Mouse (Mus musculus): Measurements from ENCODE around the gene Gli1. TPM values are rescaled to one million over a fixed set of nuclear protein-coding genes. Genes with fewer than 3 reads are reported as not detected.

Gene Gli1
- polyA plus RNA-seq, 1 experiment from 2014 or later: 8.2 TPM

DNA sequence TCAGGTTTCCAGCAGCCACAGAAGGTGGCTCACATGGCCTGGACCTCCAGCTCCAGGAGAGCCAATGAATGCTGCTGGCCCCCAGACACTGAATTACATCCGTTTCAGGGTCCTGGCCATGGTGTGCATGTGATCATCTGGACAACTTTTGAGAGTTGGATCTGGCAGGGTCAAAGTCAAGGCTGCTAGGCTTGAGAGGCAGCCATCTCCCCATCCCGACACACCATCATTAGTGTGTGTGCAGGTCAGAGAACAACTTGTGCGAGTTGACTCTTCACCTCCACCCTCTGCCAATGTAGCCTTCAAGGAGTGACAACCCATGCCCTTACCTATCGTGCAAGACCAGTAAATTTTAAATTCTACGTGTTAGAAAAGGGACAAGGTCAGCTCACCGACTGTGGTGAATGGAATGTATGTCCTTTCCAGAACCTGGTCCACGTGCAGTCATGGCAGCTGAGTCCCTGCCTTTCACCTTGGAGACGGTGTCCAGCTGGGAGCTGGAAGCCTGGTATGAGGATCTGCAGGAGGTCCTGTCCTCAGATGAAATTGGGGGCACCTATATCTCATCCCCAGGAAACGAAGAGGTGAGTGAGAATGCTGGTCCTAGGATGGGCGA is 46.8 kb downstream of the Gli1 start:
- no peak overlapping the region for H3K27ac ChIP-seq
- ATAC-seq (replicated peaks; ENCODE audit: low FRiP score): no peak
- peaks cover 74% of the 10 kb centered on the region for H3K36me3 ChIP-seq
- WGBS: 90% methylated on average over 10 of the region's 10 CpGs
- H3K9ac ChIP-seq: no peak overlapping the region
- no peak overlapping the region for H3K4me2 ChIP-seq
- no peaks in the 10 kb centered on the region for H3K9me3 ChIP-seq (replicated peaks)
- H3K27me3 ChIP-seq: no peaks in the 10 kb centered on the region
- no peak overlapping the region for H3K4me3 ChIP-seq (replicated peaks)
- H3K4me1 ChIP-seq: peaks cover 25% of the 10 kb centered on the region

DNA sequence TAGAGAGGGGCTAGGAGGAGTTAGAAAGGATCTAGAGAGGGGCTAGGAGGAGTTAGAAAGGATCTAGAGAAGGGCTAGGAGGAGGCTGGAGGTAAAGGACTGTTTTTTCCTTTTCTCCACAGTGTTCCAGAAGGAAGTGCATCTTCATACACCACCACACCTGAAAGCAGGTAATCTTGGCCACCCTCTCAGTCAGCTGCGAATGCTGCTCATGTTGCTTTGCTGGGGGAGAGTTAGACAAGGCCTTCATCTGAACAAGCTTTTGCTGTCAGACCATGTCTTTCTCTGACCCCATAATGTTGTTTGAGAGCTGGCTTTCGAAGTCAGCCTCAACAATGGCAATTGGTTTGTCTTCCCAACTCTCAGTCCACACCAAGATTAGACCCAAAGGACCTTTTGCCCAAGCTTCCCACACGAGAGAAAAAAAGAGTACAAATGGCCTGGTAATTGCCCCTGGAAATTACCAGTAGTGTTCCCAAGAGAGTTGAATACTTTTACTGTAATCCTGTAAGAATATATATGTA is 48.1 kb downstream of the Gli1 start:
- H3K4me1 ChIP-seq: peaks cover 35% of the 10 kb centered on the region
- no peak overlapping the region for H3K4me2 ChIP-seq
- no peak overlapping the region for H3K4me3 ChIP-seq (replicated peaks)
- no peak overlapping the region for H3K27ac ChIP-seq
- 81% methylated on average over 3 of the region's 3 CpGs for WGBS
- no peak for ATAC-seq (replicated peaks; ENCODE audit: low FRiP score)
- peaks cover 60% of the 10 kb centered on the region for H3K36me3 ChIP-seq
- H3K27me3 ChIP-seq: no peaks in the 10 kb centered on the region
- no peak overlapping the region for H3K9ac ChIP-seq
- H3K9me3 ChIP-seq (replicated peaks): no peaks in the 10 kb centered on the region

DNA sequence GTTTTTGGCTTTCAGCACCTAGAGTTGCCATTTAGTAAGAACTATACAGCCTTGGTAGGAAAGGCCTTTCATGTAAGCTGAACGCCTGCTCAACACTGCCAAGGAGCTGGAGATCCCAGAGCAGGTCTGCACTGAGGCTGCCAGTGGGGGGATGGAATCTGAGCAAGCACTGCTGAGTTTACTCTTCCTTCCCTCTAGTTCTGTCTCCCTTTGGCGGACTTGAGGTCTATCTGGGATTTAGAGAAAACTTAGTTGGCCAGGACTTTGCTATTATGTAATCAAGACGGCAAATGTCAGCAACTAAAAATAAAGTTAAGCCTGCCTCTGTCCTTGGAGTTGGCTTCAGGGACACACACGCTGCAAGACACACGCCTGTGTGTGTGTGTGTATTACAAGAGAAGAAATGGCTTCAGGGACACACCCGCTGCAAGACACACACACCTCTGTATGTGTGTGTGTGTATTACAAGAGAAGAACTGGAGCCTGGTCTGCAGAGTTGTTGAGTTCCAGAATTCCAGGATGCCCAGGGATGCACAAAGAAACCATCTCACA is 48.7 kb downstream of the Gli1 start:
- H3K4me2 ChIP-seq: peak overlapping the region; percentile 29; the same call in 1 of the 2 replicates
- H3K9me3 ChIP-seq (replicated peaks): no peaks in the 10 kb centered on the region
- no peak overlapping the region for H3K4me3 ChIP-seq (replicated peaks)
- 88% methylated on average over 6 of the region's 6 CpGs for WGBS
- no peaks in the 10 kb centered on the region for H3K27me3 ChIP-seq
- H3K9ac ChIP-seq: no peak overlapping the region
- peaks cover 57% of the 10 kb centered on the region for H3K36me3 ChIP-seq
- ATAC-seq (replicated peaks; ENCODE audit: low FRiP score): no peak
- H3K27ac ChIP-seq: no peak overlapping the region; the same call in 1 of the 2 replicates
- peaks cover 35% of the 10 kb centered on the region for H3K4me1 ChIP-seq

DNA sequence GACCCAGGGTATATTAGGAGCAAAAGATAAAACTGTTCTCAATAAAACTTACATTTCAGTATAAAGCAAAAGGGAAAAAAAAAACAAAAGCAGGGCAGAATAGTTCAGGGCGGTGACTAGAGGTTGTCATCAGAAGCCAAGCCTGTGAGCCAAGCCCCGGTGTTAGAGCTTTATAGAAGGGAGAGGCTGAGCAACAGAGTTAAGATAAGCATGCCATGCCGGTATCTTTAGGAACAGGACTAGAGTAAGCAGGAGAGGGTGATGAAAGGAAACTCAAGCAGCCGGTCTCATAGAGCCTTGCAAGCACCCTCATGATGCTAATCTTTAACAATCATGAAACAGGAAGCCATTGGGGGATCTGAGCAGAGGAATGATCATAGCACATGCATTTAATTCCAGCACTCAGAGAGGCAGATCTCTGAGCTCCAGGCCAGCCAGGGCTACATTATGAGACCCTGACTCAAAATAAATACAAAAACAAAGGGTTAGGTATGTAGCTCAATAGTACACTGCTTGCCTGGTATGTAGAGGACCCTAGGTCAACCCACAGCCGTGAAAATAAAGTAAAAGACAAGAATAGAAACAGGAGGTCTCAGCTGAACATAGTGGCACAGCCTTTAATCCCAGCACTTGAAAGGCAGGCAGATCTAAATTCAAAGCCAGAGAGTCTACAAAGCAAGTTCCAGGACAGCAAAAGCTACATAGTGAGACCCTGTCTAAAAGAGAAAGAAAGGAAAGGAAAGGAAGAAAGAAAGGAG is 49.7 kb downstream of the Gli1 start:
- H3K4me2 ChIP-seq: peak overlapping the region; percentile 86
- no peaks in the 10 kb centered on the region for H3K27me3 ChIP-seq
- H3K4me3 ChIP-seq (replicated peaks): peak overlapping the region; percentile 71
- H3K4me1 ChIP-seq: peaks cover 45% of the 10 kb centered on the region
- no peak overlapping the region; the same call in 1 of the 2 replicates for H3K27ac ChIP-seq
- no peak for ATAC-seq (replicated peaks; ENCODE audit: low FRiP score)
- H3K9me3 ChIP-seq (replicated peaks): no peaks in the 10 kb centered on the region
- peaks cover 51% of the 10 kb centered on the region for H3K36me3 ChIP-seq
- WGBS: 45% methylated on average over 5 of the region's 5 CpGs
- peak overlapping the region; percentile 70 for H3K9ac ChIP-seq

DNA sequence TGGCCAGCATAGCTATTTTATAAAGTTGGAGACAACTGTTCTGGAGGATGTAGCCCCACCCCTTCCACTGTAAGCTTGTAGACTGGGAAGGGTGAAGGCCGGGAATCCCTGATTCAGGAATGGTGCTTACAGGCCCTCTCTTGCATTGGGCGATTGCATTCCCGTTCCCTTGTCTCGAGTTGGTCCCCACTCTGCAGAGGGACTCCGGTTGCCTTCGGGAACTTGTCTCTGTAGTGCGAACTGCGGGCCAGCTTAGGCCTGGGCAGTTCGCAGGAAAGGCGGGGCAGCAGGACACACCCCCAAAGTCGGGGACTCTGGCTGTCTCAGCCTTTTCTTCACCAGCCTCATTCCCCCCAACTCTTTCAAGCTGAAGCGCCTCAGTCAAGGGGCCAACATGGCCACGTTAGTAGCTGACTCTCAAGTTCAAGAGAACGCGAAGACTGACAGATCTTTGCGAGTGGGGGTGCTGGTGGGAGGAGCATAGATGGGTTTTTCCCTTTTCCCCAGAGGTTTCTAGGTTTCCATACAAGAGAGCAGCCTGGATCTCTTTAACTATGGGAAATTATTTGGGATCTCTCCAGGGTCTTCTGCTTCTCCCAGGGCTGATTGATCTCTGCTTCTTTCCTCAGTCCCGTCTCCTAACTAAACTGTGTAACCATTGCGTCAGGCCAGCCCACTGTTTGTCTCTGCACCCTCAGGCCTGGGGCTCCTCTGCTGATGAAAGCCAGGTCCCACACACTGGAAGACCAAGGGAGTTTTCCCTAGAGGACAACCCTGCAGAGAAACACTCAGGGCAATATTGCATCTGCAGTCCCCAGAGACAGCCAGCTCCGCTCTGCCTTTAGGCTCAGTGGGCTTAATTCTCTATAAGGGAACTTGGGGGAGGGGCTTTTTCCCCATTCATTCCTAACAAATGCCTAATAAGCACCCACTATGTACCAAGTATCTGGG is 50.6 kb downstream of the Gli1 start:
- Histone ChIP-seq H3K4me2 (peak overlapping the region; percentile 86), H3K9ac (peak overlapping the region; percentile 70), H3K36me3 (peaks cover 51% of the 10 kb centered on the region), H3K4me1 (peaks cover 54% of the 10 kb centered on the region), H3K4me3 (replicated peaks) (peak overlapping the region; percentile 71), H3K27me3 (no peaks in the 10 kb centered on the region), H3K9me3 (replicated peaks) (no peaks in the 10 kb centered on the region), H3K27ac (peak overlapping the region; percentile 99)
- 4% methylated on average over 19 of the region's 19 CpGs for WGBS
- ATAC-seq (replicated peaks; ENCODE audit: low FRiP score): peak; percentile 30

DNA sequence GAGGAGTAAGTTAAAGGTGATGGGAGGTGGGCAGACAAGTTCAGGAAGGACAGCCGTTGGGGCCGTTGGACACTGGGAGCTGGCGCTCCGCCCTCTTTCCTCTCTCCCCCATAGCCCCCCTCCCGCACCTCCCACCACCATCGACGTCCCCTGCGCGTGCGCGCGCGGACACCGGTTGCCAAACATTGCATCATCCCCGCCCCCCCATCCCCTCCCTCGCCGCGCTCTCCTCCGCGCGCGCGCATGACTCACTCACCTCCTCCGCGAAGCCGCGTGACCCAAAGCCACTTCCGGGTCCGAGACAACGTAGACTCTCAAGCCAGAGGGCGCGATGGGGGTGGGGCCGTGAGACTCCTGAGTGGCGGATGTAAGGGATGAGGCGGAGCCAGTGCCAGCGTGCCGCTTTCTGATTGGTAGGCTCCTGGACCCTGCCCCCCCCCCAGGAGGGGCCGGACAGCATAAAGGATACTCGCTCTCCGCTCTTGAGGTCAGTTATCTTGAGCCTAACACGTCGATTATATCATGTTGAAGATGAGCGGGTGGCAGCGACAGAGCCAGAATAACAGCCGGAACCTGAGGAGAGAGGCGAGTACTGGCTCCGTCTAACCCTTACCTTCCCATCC is 51.4 kb downstream of the Gli1 start:
- Histone ChIP-seq H3K9me3 (replicated peaks) (no peaks in the 10 kb centered on the region), H3K36me3 (peaks cover 51% of the 10 kb centered on the region), H3K9ac (peak overlapping the region; percentile 70), H3K27ac (peak overlapping the region; percentile 99), H3K27me3 (no peaks in the 10 kb centered on the region), H3K4me2 (peak overlapping the region; percentile 86), H3K4me1 (peaks cover 62% of the 10 kb centered on the region), H3K4me3 (replicated peaks) (peak overlapping the region; percentile 71)
- peak; percentile 93 for ATAC-seq (replicated peaks; ENCODE audit: low FRiP score)
- under 1% methylated on average over 40 of the region's 47 CpGs for WGBS

DNA sequence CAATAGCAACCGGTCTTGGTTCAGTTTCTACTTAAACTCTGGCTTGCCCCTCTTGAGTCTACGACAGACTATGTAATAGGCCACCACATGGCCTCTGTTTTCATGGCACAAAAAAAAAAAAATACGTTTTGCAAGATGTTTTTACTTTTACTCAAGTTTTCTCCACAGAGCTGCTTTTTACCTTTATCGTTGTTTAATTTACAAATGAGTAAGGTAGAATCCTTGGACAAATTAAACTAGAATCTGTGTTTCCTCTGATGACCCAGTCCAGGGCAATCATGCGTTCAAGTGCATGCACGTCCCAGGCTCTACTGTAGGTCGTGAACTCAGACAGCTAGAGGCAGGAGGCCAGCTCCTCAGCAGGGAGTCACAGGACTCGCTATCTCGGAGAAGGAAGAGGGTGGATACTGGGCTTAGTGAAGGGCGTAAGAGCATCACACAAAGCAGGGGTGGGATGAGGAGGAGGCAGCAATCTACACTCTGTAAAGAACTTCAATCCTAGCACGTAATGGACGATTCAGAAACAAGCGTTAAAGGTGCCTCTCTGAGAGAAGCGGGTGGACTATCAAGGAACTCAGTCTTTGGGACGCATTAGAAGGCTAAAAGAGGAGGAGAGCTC is 52.1 kb downstream of the Gli1 start:
- Histone ChIP-seq H3K27ac (peak overlapping the region; percentile 99), H3K4me2 (peak overlapping the region; percentile 86), H3K4me1 (peaks cover 67% of the 10 kb centered on the region), H3K4me3 (replicated peaks) (peak overlapping the region; percentile 71), H3K9me3 (replicated peaks) (no peaks in the 10 kb centered on the region), H3K9ac (peak overlapping the region; percentile 61), H3K27me3 (no peaks in the 10 kb centered on the region), H3K36me3 (peaks cover 51% of the 10 kb centered on the region)
- ATAC-seq (replicated peaks; ENCODE audit: low FRiP score): peak; percentile 15; the same call in 1 of the 2 replicates
- WGBS: 2% methylated on average over 15 of the region's 15 CpGs

DNA sequence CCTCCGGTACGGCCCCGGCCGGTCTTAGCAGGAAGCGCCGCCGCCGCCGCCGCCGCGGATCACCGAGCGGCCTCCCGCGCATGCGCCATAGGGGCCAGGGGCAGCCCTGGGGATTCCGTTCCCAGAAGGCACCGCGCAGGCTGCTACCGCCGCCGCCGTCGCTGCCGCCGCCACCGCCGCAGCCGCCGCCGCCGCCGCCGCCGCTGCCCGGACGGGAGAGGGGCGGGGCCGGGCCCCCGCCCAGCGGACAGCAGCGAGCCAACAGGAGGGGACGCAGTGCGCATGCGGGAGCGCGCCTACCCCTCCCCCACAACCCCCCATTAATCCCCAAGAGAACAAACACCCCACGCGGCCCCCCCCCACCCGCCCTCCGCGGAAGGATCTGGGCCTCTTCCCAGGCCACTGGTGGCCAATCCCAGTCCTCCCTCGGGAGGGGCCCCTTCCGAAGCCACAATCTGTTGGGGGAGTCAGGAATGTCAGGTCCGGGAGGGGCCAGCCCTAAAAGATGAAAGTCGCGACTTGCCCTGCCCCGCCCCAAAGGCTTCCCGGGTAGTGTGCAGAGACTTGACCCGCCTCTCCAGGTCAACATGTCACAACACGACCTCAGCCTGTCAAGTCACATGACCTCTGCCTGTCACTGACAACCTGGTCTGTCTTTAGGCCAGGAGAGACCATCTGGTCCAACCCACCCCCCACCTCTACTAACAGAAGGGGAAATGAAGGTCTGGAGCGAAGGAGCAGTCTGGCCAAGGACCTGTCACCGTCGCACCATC is 52.8 kb downstream of the Gli1 start, which contains the start of gene Mbd6:
Mbd6 (minus strand) TSS at position 219 of the 773 bp plus-strand sequence.
- H3K4me1 ChIP-seq: peaks cover 67% of the 10 kb centered on the region
- WGBS: under 1% methylated on average over 43 of the region's 65 CpGs
- peaks cover 51% of the 10 kb centered on the region for H3K36me3 ChIP-seq
- H3K9ac ChIP-seq: peak within 1 kb of the TSS; percentile 61
- peak; percentile 23 for ATAC-seq (replicated peaks; ENCODE audit: low FRiP score)
- no peaks in the 10 kb centered on the region for H3K9me3 ChIP-seq (replicated peaks)
- H3K27ac ChIP-seq: peak within 1 kb of the TSS; percentile 99
- peak within 1 kb of the TSS; percentile 86 for H3K4me2 ChIP-seq
- H3K27me3 ChIP-seq: no peaks in the 10 kb centered on the region
- peak within 1 kb of the TSS; percentile 71 for H3K4me3 ChIP-seq (replicated peaks)

DNA sequence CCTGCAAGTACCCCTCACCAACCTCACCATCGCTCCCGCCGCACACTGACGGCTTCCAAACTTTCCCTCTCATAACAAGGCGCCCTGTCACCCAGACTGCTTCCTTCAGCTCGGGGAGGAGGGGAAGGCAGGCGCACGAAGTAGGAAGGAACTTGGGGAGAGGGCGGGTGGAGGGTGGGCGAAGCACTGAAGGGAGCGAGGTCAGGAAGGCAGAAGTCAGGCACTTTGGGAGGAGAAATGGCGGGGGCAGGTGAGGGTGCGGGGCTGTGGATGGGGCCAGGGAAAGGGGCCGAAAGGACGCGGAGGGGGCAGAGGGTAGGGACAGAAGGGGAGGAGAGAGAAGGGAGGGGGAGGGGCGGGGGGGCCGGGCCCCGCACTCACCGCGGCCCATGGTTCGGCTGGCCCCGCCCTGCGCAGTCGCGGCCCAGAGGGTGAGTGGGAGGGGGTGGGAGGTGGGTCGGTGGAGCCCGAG is 53.4 kb downstream of the Gli1 start:
- H3K36me3 ChIP-seq: peaks cover 51% of the 10 kb centered on the region
- peak overlapping the region; percentile 99 for H3K27ac ChIP-seq
- H3K27me3 ChIP-seq: no peaks in the 10 kb centered on the region
- peak; percentile 27 for ATAC-seq (replicated peaks; ENCODE audit: low FRiP score)
- WGBS: under 1% methylated on average over 20 of the region's 28 CpGs
- no peaks in the 10 kb centered on the region for H3K9me3 ChIP-seq (replicated peaks)
- peaks cover 69% of the 10 kb centered on the region for H3K4me1 ChIP-seq
- peak overlapping the region; percentile 61 for H3K9ac ChIP-seq
- H3K4me3 ChIP-seq (replicated peaks): peak overlapping the region; percentile 71
- peak overlapping the region; percentile 86 for H3K4me2 ChIP-seq

DNA sequence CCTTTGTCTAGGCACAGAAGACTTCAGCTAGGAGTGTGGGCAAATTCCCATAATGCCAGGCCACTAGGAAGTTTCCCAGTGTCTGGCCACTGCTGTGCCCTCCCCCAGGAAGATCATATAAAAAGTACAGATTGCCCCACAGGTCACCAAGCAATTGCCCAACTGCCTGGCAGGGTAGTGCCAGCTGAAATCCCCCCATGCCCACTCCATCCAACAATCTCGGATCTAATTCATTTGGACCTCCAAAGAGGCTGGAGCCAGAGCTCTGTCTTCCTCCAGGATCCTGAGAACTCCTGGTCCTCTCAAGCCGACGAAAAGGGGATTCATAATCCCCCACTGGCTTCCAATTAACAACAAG is 53.9 kb downstream of the Gli1 start:
- no peaks in the 10 kb centered on the region for H3K27me3 ChIP-seq
- WGBS: 2% methylated on average over 3 of the region's 3 CpGs

More for the DNA sequence above, 53.9 kb downstream of the Gli1 start:
- H3K4me1 ChIP-seq: peaks cover 64% of the 10 kb centered on the region
- H3K36me3 ChIP-seq: peaks cover 51% of the 10 kb centered on the region
- H3K4me2 ChIP-seq: peak overlapping the region; percentile 86
- H3K27ac ChIP-seq: peak overlapping the region; percentile 99
- H3K9ac ChIP-seq: peak overlapping the region; percentile 61
- H3K9me3 ChIP-seq (replicated peaks): no peaks in the 10 kb centered on the region
- no peak for ATAC-seq (replicated peaks; ENCODE audit: low FRiP score)
- peak overlapping the region; percentile 71 for H3K4me3 ChIP-seq (replicated peaks)
